In genomic region chr2:38366222-38366621, GRCm38 (mm10) we compare ENCODE assay signal across 23 mouse cellular contexts. TPM values are rescaled to one million over a fixed set of nuclear protein-coding genes. Genes with fewer than 3 reads are reported as not detected.
DNase-seq lines count a peak whose midpoint lies in the region; ATAC-seq and TF ChIP-seq lines count a peak whose summit lies in the region.
"Had no signal": no experiment of that assay in that cellular context is flagged by ENCODE, and none has a peak within 500 bp of the region (broad histone marks: within the 10 kb centered on the region; RNA-seq: fewer than 3 reads in every experiment).

No protein-coding gene starts in this region.

- peak overlapping the region; percentile 22; the same call in 1 of the 2 replicates for H3K4me2 ChIP-seq in forebrain, embryonic 13.5 days
- H3K4me2 ChIP-seq in forebrain, embryonic 16.5 days (ENCODE audit: low read length) = no peak overlapping the region
- H3K4me2 ChIP-seq: embryonic facial prominence, embryonic 13.5 days; hindbrain, embryonic 12.5 days had no signal

- H3K9ac ChIP-seq in forebrain, embryonic 13.5 days = peak overlapping the region; percentile 43
- H3K9ac ChIP-seq in forebrain, embryonic 16.5 days (replicated peaks; ENCODE audit: low read depth, low read length) = no peak overlapping the region
- H3K9ac ChIP-seq: embryonic facial prominence, embryonic 13.5 days; hindbrain, embryonic 12.5 days had no signal

- no peak for ATAC-seq in forebrain, embryonic 13.5 days
- ATAC-seq in forebrain, embryonic 16.5 days = no peak
- ATAC-seq in cerebellum, adult (ENCODE audit: insufficient number of reproducible peaks, low FRiP score, low TSS enrichment) = no peak
- ATAC-seq: activated CD4-positive, CD25-positive, alpha-beta regulatory T cell, adult 4 months; hindbrain, embryonic 16.5 days; Patski had no signal

- WGBS in forebrain, embryonic 13.5 days = 57% methylated on average over 7 of the region's 7 CpGs
- 46% methylated on average over 7 of the region's 7 CpGs for WGBS in forebrain, embryonic 16.5 days

- H3K9me3 ChIP-seq in forebrain, embryonic 13.5 days (replicated peaks) = no peaks in the 10 kb centered on the region
- H3K9me3 ChIP-seq in forebrain, embryonic 16.5 days (ENCODE audit: control insufficient read depth, low read length) = no peaks in the 10 kb centered on the region
- H3K9me3 ChIP-seq: embryonic facial prominence, embryonic 13.5 days; heart, embryonic 10.5 days; hindbrain, embryonic 12.5 days had no signal

- no peaks in the 10 kb centered on the region for H3K27me3 ChIP-seq in forebrain, embryonic 13.5 days
- no peaks in the 10 kb centered on the region for H3K27me3 ChIP-seq in forebrain, embryonic 16.5 days (replicated peaks; ENCODE audit: control insufficient read depth, insufficient read depth, low read length)
- H3K27me3 ChIP-seq: CH12.LX, Patski had no signal

- H3K4me1 ChIP-seq in forebrain, embryonic 13.5 days = peaks cover 67% of the 10 kb centered on the region
- H3K4me1 ChIP-seq in forebrain, embryonic 16.5 days (replicated peaks; ENCODE audit: control insufficient read depth, insufficient read depth, low read length) = peaks cover 31% of the 10 kb centered on the region

- H3K27ac ChIP-seq in forebrain, embryonic 13.5 days = peak overlapping the region; percentile 48; the same call in 1 of the 2 replicates
- no peak overlapping the region for H3K27ac ChIP-seq in forebrain, embryonic 16.5 days (ENCODE audit: low read length)
- H3K27ac ChIP-seq in layer of hippocampus, adult 2 months = peak overlapping the region; percentile 71
- H3K27ac ChIP-seq: embryonic facial prominence, embryonic 13.5 days; heart, embryonic 10.5 days; hindbrain, embryonic 12.5 days had no signal

- H3K36me3 ChIP-seq in forebrain, embryonic 13.5 days (ENCODE audit: poor library complexity, severe bottlenecking) = peaks cover 92% of the 10 kb centered on the region
- H3K36me3 ChIP-seq in forebrain, embryonic 16.5 days (ENCODE audit: control insufficient read depth, insufficient read depth) = 0 out of 2 replicates have a peak, but pooled peaks cover 5% of the 10 kb centered on the region
- H3K36me3 ChIP-seq: embryonic facial prominence, embryonic 13.5 days; heart, embryonic 10.5 days; hindbrain, embryonic 12.5 days had no signal

- no peak for DNase-seq in layer of hippocampus, adult 2 months (ENCODE audit: low spot score in 2 of 2)
- DNase-seq in layer of hippocampus, adult 9-11 months = no peak
- DNase-seq in retina, postnatal 1 day = peak; percentile 7
- no peak for DNase-seq in retina, embryonic 14.5 days (ENCODE audit: low spot score)
- DNase-seq: adrenal gland, postnatal 14 days; cerebellum, adult 18-20 months; cerebellum, adult 9-11 months; cerebellum, postnatal 36 days; gastrocnemius, postnatal 10 days; heart, adult 18-20 months; heart, postnatal 10 days; heart, postnatal 4 days had no signal

- no peak overlapping the region for H3K4me3 ChIP-seq in forebrain, embryonic 13.5 days
- H3K4me3 ChIP-seq in forebrain, embryonic 16.5 days (replicated peaks; ENCODE audit: low read length) = no peak overlapping the region
- H3K4me3 ChIP-seq in layer of hippocampus, adult 2 months = no peak overlapping the region
- H3K4me3 ChIP-seq: embryonic facial prominence, embryonic 13.5 days; heart, embryonic 10.5 days; hindbrain, embryonic 12.5 days had no signal

- TF ChIP-seq CTCF in layer of hippocampus, adult 2 months (conservative IDR thresholded peaks at IDR 0.05) = no peak

RNA-seq across cellular contexts. Expression of gene Lhx2, which starts 27.1 kb away (rescaled TPM):
- 153 and 167 TPM in 2 replicates for polyA plus RNA-seq in forebrain, embryonic 13.5 days (2015; fragmentation: Nextera tagmentation; extraction: Ambion mirVana)
- polyA plus RNA-seq in forebrain, embryonic 16.5 days (2015; fragmentation: Nextera tagmentation; extraction: Ambion mirVana) = 69.7 and 90.4 TPM in 2 replicates
- total RNA-seq in layer of hippocampus, adult 2 months (2021) = 10 to 100 TPM; 96.6 to 99.5 TPM
- total RNA-seq: adrenal gland, adult 18-20 months; heart, adult 18-20 months had no signal
- polyA plus RNA-seq: activated CD4-positive, CD25-positive, alpha-beta regulatory T cell, adult 4 months had no signal
